Mouse (Mus musculus) neutrophil, adult 59 days (primary cell): Measurements from ENCODE around the gene Crxos. TPM values are rescaled to one million over a fixed set of nuclear protein-coding genes. Genes with fewer than 3 reads are reported as not detected.

ENCODE experiments used
- total RNA-seq, 2 experiments: library from RNA; stranded (reverse); gene quantifications; 1 replicate in 1 of 2; 2 replicates in 1 of 2; pipeline ENCODE4 v1.2.4; 2023

Gene Crxos
- total RNA-seq: not detected

GRCm38 (mm10) chr7:15882317-15882716, at the start of gene Crxos:
Gene Crxos, plus strand, starts transcription at chr7:15882617.

GRCm38 (mm10) chr7:15839578-15839977, 42.8 kb upstream of the Crxos start, which contains the start of gene Obox6:
Gene Obox6, minus strand, starts transcription at chr7:15839678.

GRCm38 (mm10) chr7:15879756-15880155, 2.7 kb upstream of the Crxos start, which contains the start of gene Crx:
Gene Crx, minus strand, starts transcription at chr7:15879968.

GRCm38 (mm10) chr7:15922220-15922773, 39.9 kb downstream of the Crxos start, which contains the start of gene Selenow:
Gene Selenow, minus strand, starts transcription at chr7:15922402.

GRCm38 (mm10) chr7:15945721-15946536, 63.5 kb downstream of the Crxos start, which contains the start of gene Nop53:
Gene Nop53, minus strand, starts transcription at chr7:15946074.

Other genes starting within 250 kb of the Crxos start
- gene Obox3, start 242.7 kb upstream of the Crxos start, total RNA-seq: not detected
- not detected for gene Obox5, start 132.5 kb upstream of the Crxos start, total RNA-seq
- gene Obox6, start 42.9 kb upstream of the Crxos start, total RNA-seq: not detected
- gene Crx, start 2.6 kb upstream of the Crxos start, total RNA-seq: not detected
- gene Selenow, start 39.8 kb downstream of the Crxos start, total RNA-seq: 10 to 100 TPM; 29.9 to 31.5 TPM
- 100 to 1,000 TPM; 144 to 183 TPM for gene Nop53, start 63.5 kb downstream of the Crxos start, total RNA-seq
- under 1 TPM; 0.44 to 0.60 TPM for gene Ehd2, start 85.0 kb downstream of the Crxos start, total RNA-seq
- 10 to 100 TPM; 30.5 to 32.9 TPM for gene Bicra, start 165.3 kb downstream of the Crxos start, total RNA-seq
- gene Zfp541, start 179.2 kb downstream of the Crxos start, total RNA-seq: under 1 TPM; 0.20 to 0.33 TPM
- gene Napa, start 215.8 kb downstream of the Crxos start, total RNA-seq: 100 to 1,000 TPM; 171 to 180 TPM
- 10 to 100 TPM; 19.0 to 19.7 TPM for gene Kptn, start 237.3 kb downstream of the Crxos start, total RNA-seq
- under 1 TPM in 1 of 2 experiments, not detected in 1; 0.11 TPM for gene Slc8a2, start 247.2 kb downstream of the Crxos start, total RNA-seq